Mouse (Mus musculus) megakaryocyte, embryonic 14.5 days (primary cell): Measurements from ENCODE around the gene Scd2.

Experiments used
- FLI1 ChIP-seq: IDR thresholded peaks from 2 replicates; pipeline ENCODE4 v1.6.1; 2012; ENCODE audit warnings: low read length, inconsistent platforms, mixed read lengths
- GATA1 ChIP-seq: IDR thresholded peaks from 3 replicates; pipeline ENCODE4 v1.6.1; 2012; ENCODE audit warnings: mixed read lengths, low read length, inconsistent platforms, borderline replicate concordance

- no peak for TF ChIP-seq GATA1
- no peak for TF ChIP-seq FLI1
Observed at GRCm38 (mm10) chr19:44307915-44308470, 14.5 kb downstream of the Scd2 start.
